In the genomic region with DNA sequence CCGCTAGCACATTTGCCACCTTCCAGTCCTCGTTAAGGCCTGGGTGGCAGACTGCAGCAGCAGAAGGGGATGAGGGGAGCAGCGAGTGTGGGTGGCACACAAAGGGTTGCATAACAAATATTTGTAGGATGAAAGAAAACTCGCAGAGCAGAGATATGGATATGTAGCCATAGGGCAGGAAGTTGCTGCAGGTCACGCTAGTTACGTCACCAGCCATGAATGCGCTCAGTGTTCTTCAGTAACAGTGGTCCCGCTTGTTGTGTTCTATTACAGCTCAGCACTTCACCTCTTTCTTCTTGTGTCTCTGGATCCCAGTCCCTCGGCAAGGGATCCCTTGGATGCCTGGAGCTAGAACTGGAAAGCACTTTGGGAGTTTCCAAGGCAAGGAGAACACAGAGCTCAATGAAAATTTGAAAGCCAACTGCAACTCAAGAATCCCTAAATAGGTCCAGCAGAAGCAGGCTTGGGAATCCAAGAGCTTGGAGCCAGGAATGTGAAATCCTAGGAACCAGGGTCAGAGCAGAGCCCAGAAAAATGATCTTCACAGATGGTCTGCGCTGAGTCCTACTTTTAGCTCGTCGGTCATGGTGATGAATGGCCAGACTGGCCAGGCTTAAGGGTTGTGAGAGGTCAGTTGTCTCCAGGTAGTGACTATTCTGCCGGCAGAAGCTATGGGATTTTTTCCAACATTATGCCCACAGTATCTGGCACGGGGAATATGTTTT, we compare ENCODE assay signal across 17 mouse cellular contexts. TPM values are rescaled to one million over a fixed set of nuclear protein-coding genes. Genes with fewer than 3 reads are reported as not detected.
DNase-seq lines count a peak whose midpoint lies in the region; ATAC-seq and TF ChIP-seq lines count a peak whose summit lies in the region.
"Had no signal": no experiment of that assay in that cellular context is flagged by ENCODE, and none has a peak within 500 bp of the region (broad histone marks: within the 10 kb centered on the region; RNA-seq: fewer than 3 reads in every experiment).

No protein-coding gene starts in this region.

- no peak overlapping the region for H3K27ac ChIP-seq in neural tube, embryonic 11.5 days (ENCODE audit: low read depth, low read length)
- H3K27ac ChIP-seq in neural tube, embryonic 15.5 days (replicated peaks), result no peak overlapping the region
- no peak overlapping the region for H3K27ac ChIP-seq in limb, embryonic 14.5 days (replicated peaks; ENCODE audit: low read depth, low read length)
- H3K27ac ChIP-seq: neural tube, embryonic 13.5 days; stomach, embryonic 15.5 days had no signal

- no peaks in the 10 kb centered on the region for H3K36me3 ChIP-seq in neural tube, embryonic 11.5 days (ENCODE audit: control insufficient read depth, insufficient read depth, low read length)
- H3K36me3 ChIP-seq in neural tube, embryonic 15.5 days, result no peaks in the 10 kb centered on the region
- H3K36me3 ChIP-seq in limb, embryonic 14.5 days (ENCODE audit: control insufficient read depth, insufficient read depth, low read length), result no peaks in the 10 kb centered on the region
- H3K36me3 ChIP-seq: neural tube, embryonic 13.5 days; stomach, embryonic 15.5 days had no signal

- no peaks in the 10 kb centered on the region for H3K4me1 ChIP-seq in neural tube, embryonic 11.5 days (ENCODE audit: control insufficient read depth, insufficient read depth, low read length)
- H3K4me1 ChIP-seq in neural tube, embryonic 15.5 days, result no peaks in the 10 kb centered on the region
- 0 out of 2 replicates have a peak, but pooled peaks cover 4% of the 10 kb centered on the region for H3K4me1 ChIP-seq in limb, embryonic 14.5 days (ENCODE audit: control insufficient read depth, insufficient read depth, low read length)
- H3K4me1 ChIP-seq: stomach, embryonic 15.5 days had no signal

- WGBS in neural tube, embryonic 11.5 days, result 72% methylated on average over 14 of the region's 14 CpGs
- WGBS in neural tube, embryonic 15.5 days, result 75% methylated on average over 14 of the region's 14 CpGs
- 68% methylated on average over 14 of the region's 14 CpGs for WGBS in limb, embryonic 14.5 days

- peak; percentile 34 for DNase-seq in embryo, embryonic 10 days (ENCODE audit: low spot score)
- no peak for DNase-seq in embryo, embryonic 9.5 days (ENCODE audit: extremely low spot score)
- DNase-seq in neural tube, embryonic 11.5 days (ENCODE audit: low spot score), result peak; percentile 19
- peak; percentile 21 for DNase-seq in gastrocnemius, postnatal 10 days
- DNase-seq in limb, embryonic 14.5 days (ENCODE audit: low spot score), result peak; percentile 24
- no peak for DNase-seq in testis, postnatal 14 days (ENCODE audit: low spot score)
- no peak for DNase-seq in c-Kit-positive CD71-positive TER-119-positive erythroid progenitor cells, embryonic 14.5 days (ENCODE audit: low spot score)
- DNase-seq: heart, postnatal 14 days; kidney, postnatal 14 days; liver; lung, postnatal 10 days; midbrain, embryonic 14.5 days; right cerebral cortex, postnatal 14 days had no signal

- H3K4me3 ChIP-seq in neural tube, embryonic 11.5 days (ENCODE audit: low read depth, low read length), result no peak overlapping the region
- H3K4me3 ChIP-seq in neural tube, embryonic 15.5 days (replicated peaks), result no peak overlapping the region
- H3K4me3 ChIP-seq in limb, embryonic 14.5 days (replicated peaks; ENCODE audit: low read length), result no peak overlapping the region
- H3K4me3 ChIP-seq: neural tube, embryonic 13.5 days; stomach, embryonic 15.5 days had no signal

- no peak for ATAC-seq in neural tube, embryonic 11.5 days (ENCODE audit: insufficient read depth, low FRiP score, low TSS enrichment)
- ATAC-seq in neural tube, embryonic 15.5 days (ENCODE audit: low FRiP score), result no peak
- 0 out of 2 replicates have a peak, but pooled peaks have one; percentile 47 for ATAC-seq in limb, embryonic 14.5 days (ENCODE audit: low FRiP score, low read depth)

- H3K27me3 ChIP-seq in neural tube, embryonic 11.5 days (ENCODE audit: control insufficient read depth, insufficient read depth, low read length), result no peaks in the 10 kb centered on the region
- H3K27me3 ChIP-seq in neural tube, embryonic 15.5 days (replicated peaks), result no peaks in the 10 kb centered on the region
- no peaks in the 10 kb centered on the region for H3K27me3 ChIP-seq in limb, embryonic 14.5 days (ENCODE audit: control insufficient read depth, insufficient read depth, low read length)
- H3K27me3 ChIP-seq: neural tube, embryonic 13.5 days; stomach, embryonic 15.5 days had no signal

- no peak for TF ChIP-seq POLR2A in limb, embryonic 14.5 days (IDR thresholded peaks at IDR 0.05; ENCODE audit: borderline replicate concordance, extremely low read depth, insufficient read depth, insufficient read length)

- H3K9me3 ChIP-seq in neural tube, embryonic 11.5 days (ENCODE audit: control insufficient read depth, low read length), result no peaks in the 10 kb centered on the region
- no peaks in the 10 kb centered on the region for H3K9me3 ChIP-seq in neural tube, embryonic 15.5 days (replicated peaks)
- no peaks in the 10 kb centered on the region for H3K9me3 ChIP-seq in limb, embryonic 14.5 days (ENCODE audit: control insufficient read depth, low read length)
- H3K9me3 ChIP-seq: neural tube, embryonic 13.5 days; stomach, embryonic 15.5 days had no signal

- H3K9ac ChIP-seq in neural tube, embryonic 11.5 days (ENCODE audit: low read length), result no peak overlapping the region
- H3K9ac ChIP-seq in neural tube, embryonic 15.5 days (replicated peaks), result no peak overlapping the region
- no peak overlapping the region for H3K9ac ChIP-seq in limb, embryonic 14.5 days (ENCODE audit: low read depth, low read length, severe bottlenecking)
- H3K9ac ChIP-seq: neural tube, embryonic 13.5 days; stomach, embryonic 15.5 days had no signal

- H3K4me2 ChIP-seq in neural tube, embryonic 11.5 days (ENCODE audit: low read depth), result no peak overlapping the region
- H3K4me2 ChIP-seq in neural tube, embryonic 15.5 days, result no peak overlapping the region
- H3K4me2 ChIP-seq in limb, embryonic 14.5 days (replicated peaks; ENCODE audit: low read depth, low read length, severe bottlenecking), result no peak overlapping the region
- H3K4me2 ChIP-seq: neural tube, embryonic 13.5 days; stomach, embryonic 15.5 days had no signal

RNA-seq across cellular contexts. Expression of a gene that starts 34.4 kb away (rescaled TPM):
- polyA plus RNA-seq in neural tube, embryonic 11.5 days (2014; fragmentation: Nextera tagmentation; extraction: Ambion mirVana), result 10.3 and 10.6 TPM in 2 replicates
- 4.1 and 5.5 TPM in 2 replicates for polyA plus RNA-seq in neural tube, embryonic 15.5 days (2015; fragmentation: Nextera tagmentation; extraction: Ambion mirVana)
- total RNA-seq in gastrocnemius, postnatal 10 days (2021), result 10 to 100 TPM; 25.3 to 28.8 TPM
- 6.3 and 7.3 TPM in 2 replicates for polyA plus RNA-seq in limb, embryonic 14.5 days (2012; rRNA removed)
- polyA plus RNA-seq in limb, embryonic 14.5 days (2014; fragmentation: Nextera tagmentation; extraction: Ambion mirVana), result 5.7 and 5.8 TPM in 2 replicates
- polyA plus RNA-seq: C2C12 had no signal

Comparison
In these comparisons a context has a peak if more than half of its experiments do, and no peak if none do; other contexts are left out.
1. DNase-seq: peak in embryo, embryonic 10 days (single experiment), neural tube, embryonic 11.5 days (single experiment), gastrocnemius, postnatal 10 days (single experiment) and limb, embryonic 14.5 days (single experiment); none in embryo, embryonic 9.5 days (single experiment), testis, postnatal 14 days (single experiment) and c-Kit-positive CD71-positive TER-119-positive erythroid progenitor cells, embryonic 14.5 days (single experiment).